Mouse (Mus musculus) spleen, adult 10 weeks (tissue): ENCODE data around the gene Olfr491. TPM values are rescaled to one million over a fixed set of nuclear protein-coding genes. Genes with fewer than 3 reads are reported as not detected.

Source experiments
- polyA plus RNA-seq: library from polyadenylated mRNA; stranded (reverse); fragments of 350-450 nt; fragmentation: Illumina TruSeq; extraction: RNeasy Lipid Tissue Mini Kit (QIAGEN cat#74804); gene quantifications from one replicate; pipeline ENCODE4 v1.2.3, GENCODE M21; 2015; ENCODE audit warnings: low replicate concordance; ENCODE audit not compliant: insufficient read depth

The Olfr491 gene
- polyA plus RNA-seq, result not detected

GRCm38 (mm10) chr7:108313151-108313550 lies at the start of gene Olfr491:
Gene Olfr491, plus strand, starts transcription at chr7:108313451.

GRCm38 (mm10) chr7:108288834-108289233 lies 24.4 kb upstream of the Olfr491 start, which contains the start of gene Olfr490:
Gene Olfr490, minus strand, starts transcription at chr7:108288934.

GRCm38 (mm10) chr7:108323574-108323973 lies 10.3 kb downstream of the Olfr491 start, which contains the start of gene Olfr492:
Gene Olfr492, minus strand, starts transcription at chr7:108323674.

GRCm38 (mm10) chr7:108346879-108347278 lies 33.6 kb downstream of the Olfr491 start, which contains the start of gene Olfr493:
Gene Olfr493, minus strand, starts transcription at chr7:108346979.

GRCm38 (mm10) chr7:108365035-108365434 lies 51.8 kb downstream of the Olfr491 start, which contains the start of gene Olfr494:
Gene Olfr494, plus strand, starts transcription at chr7:108365335.

Other genes starting within 250 kb of the Olfr491 start
- not detected for gene Olfr480, start 246.1 kb upstream of the Olfr491 start, polyA plus RNA-seq
- not detected for gene Olfr481, start 233.6 kb upstream of the Olfr491 start, polyA plus RNA-seq
- not detected for gene Olfr482, start 215.9 kb upstream of the Olfr491 start, polyA plus RNA-seq
- not detected for gene Olfr483, start 212.6 kb upstream of the Olfr491 start, polyA plus RNA-seq
- not detected for gene Olfr484, start 186.0 kb upstream of the Olfr491 start, polyA plus RNA-seq
- not detected for gene Olfr485, start 153.6 kb upstream of the Olfr491 start, polyA plus RNA-seq
- not detected for gene Olfr486, start 140.7 kb upstream of the Olfr491 start, polyA plus RNA-seq
- gene Olfr487, start 98.8 kb upstream of the Olfr491 start, polyA plus RNA-seq, result not detected
- not detected for gene Olfr488, start 55.1 kb upstream of the Olfr491 start, polyA plus RNA-seq
- not detected for gene Olfr490, start 24.5 kb upstream of the Olfr491 start, polyA plus RNA-seq
- gene Olfr492, start 10.2 kb downstream of the Olfr491 start, polyA plus RNA-seq, result not detected
- not detected for gene Olfr493, start 33.5 kb downstream of the Olfr491 start, polyA plus RNA-seq
- not detected for gene Olfr494, start 51.9 kb downstream of the Olfr491 start, polyA plus RNA-seq
- gene Olfr495, start 79.7 kb downstream of the Olfr491 start, polyA plus RNA-seq, result not detected
- gene Olfr497, start 107.0 kb downstream of the Olfr491 start, polyA plus RNA-seq, result not detected
- gene Olfr498, start 151.9 kb downstream of the Olfr491 start, polyA plus RNA-seq, result not detected
- not detected for gene Olfr502, start 211.6 kb downstream of the Olfr491 start, polyA plus RNA-seq
- gene Olfr503, start 231.1 kb downstream of the Olfr491 start, polyA plus RNA-seq, result not detected